Mouse (Mus musculus) T-cell, adult 2 months (primary cell): ENCODE measurements around the gene L2hgdh.

ENCODE experiments used
- DNase-seq: peaks from one replicate; pipeline ENCODE4 v3.0.0; 2022; ENCODE audit warnings: low spot score

L2hgdh gene

GRCm38 (mm10) chr12:69729246-69729645, 4.6 kb upstream of the L2hgdh start:
- DNase-seq, result no peak

- no peak for DNase-seq
These were observed 509 bp downstream of the L2hgdh start for GRCm38 (mm10) chr12:69724018-69724710.

- DNase-seq, result no peak
These were observed 1.3 kb downstream of the L2hgdh start for GRCm38 (mm10) chr12:69723376-69723775.

- no peak for DNase-seq
These were observed 1.8 kb downstream of the L2hgdh start for GRCm38 (mm10) chr12:69722857-69723256.

- no peak for DNase-seq
These were observed 11.0 kb downstream of the L2hgdh start for GRCm38 (mm10) chr12:69713628-69714027.

- no peak for DNase-seq
These were observed 19.7 kb downstream of the L2hgdh start for GRCm38 (mm10) chr12:69704799-69705458.

GRCm38 (mm10) chr12:69698352-69698751, 26.3 kb downstream of the L2hgdh start:
- no peak for DNase-seq

GRCm38 (mm10) chr12:69696746-69697145, 27.9 kb downstream of the L2hgdh start:
- peak; percentile 56 for DNase-seq

- DNase-seq, result no peak
These were observed 31.2 kb downstream of the L2hgdh start for GRCm38 (mm10) chr12:69693471-69693870.

GRCm38 (mm10) chr12:69690714-69691113, 34.0 kb downstream of the L2hgdh start:
- DNase-seq, result no peak

GRCm38 (mm10) chr12:69689094-69689493, 35.6 kb downstream of the L2hgdh start:
- DNase-seq, result no peak

- no peak for DNase-seq
These were observed 36.3 kb downstream of the L2hgdh start for GRCm38 (mm10) chr12:69688368-69688767.

GRCm38 (mm10) chr12:69683537-69683936, 41.1 kb downstream of the L2hgdh start:
- peak; percentile 21 for DNase-seq

- no peak for DNase-seq
These were observed 41.8 kb downstream of the L2hgdh start for GRCm38 (mm10) chr12:69682788-69683419.

- peak; percentile 69 for DNase-seq
These were observed 42.4 kb downstream of the L2hgdh start for GRCm38 (mm10) chr12:69682065-69682787.

- no peak for DNase-seq
These were observed 43.1 kb downstream of the L2hgdh start, which contains the start of gene Sos2 for GRCm38 (mm10) chr12:69681566-69682061. Sos2 (minus strand) TSS chr12:69681852.

GRCm38 (mm10) chr12:69680635-69681565, 43.8 kb downstream of the L2hgdh start:
- peak; percentile 80 for DNase-seq

- no peak for DNase-seq
These were observed 48.5 kb downstream of the L2hgdh start for GRCm38 (mm10) chr12:69676157-69676556.

- DNase-seq, result no peak
These were observed 49.8 kb downstream of the L2hgdh start for GRCm38 (mm10) chr12:69674576-69675537.

- no peak for DNase-seq
These were observed 50.5 kb downstream of the L2hgdh start for GRCm38 (mm10) chr12:69674176-69674575.
